Mouse (Mus musculus) 3T3-L1 (cell line): Measurements from ENCODE around the gene Fap.

Experiments used
- DNase-seq: peaks from one replicate; pipeline ENCODE4 v3.0.0-alpha.2; 2015; ENCODE audit warnings: low read depth, low spot score

Gene Fap

DNA sequence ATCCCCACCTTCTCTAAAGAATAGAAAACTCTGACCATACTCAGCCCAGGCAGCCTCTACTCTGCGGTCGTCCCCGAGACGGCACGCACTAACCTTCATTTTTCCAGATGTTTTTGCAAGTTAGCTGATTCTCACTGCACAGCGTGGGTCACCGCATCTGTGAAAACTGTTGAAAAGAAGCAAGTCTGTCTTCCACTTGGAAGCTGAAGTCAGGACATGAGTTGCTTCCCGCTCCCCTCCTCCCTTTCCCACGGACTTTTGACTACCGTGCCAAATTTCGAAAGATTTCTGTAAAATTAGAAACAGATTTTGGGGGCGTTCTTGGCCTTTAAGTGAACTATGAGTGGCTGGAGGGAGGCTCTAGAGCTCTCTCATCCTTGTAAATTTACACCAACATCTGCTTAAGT lies at the start of gene Fap:
Fap (minus strand) TSS at position 323 of the 407 bp plus-strand sequence.
- peak; percentile 28 for DNase-seq

- no peak for DNase-seq
Observed at GRCm38 (mm10) chr2:62623024-62623441, 49.2 kb upstream of the Fap start.

DNA sequence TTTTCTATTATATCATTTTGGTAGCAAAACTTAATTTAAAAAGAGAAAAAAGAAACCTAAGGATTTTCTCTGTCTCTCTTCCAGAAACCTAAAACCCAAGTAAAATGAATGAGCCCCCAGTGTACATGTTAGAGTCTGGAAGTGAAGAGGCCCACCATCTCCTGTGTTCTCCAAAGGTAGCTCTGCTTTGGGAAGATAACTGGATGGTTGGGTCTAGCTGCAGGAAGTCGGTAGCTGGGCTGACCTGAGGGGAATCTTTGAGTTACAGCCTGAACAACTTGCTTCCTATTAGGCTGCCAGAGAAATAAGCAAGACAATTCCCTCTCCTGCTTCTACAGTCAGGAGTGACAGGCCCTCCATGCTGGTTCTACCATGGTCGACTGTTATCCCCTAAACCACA lies 45.8 kb upstream of the Fap start:
- no peak for DNase-seq

- no peak for DNase-seq
Observed at GRCm38 (mm10) chr2:62618934-62619341, 45.1 kb upstream of the Fap start.

GRCm38 (mm10) chr2:62613133-62613532 lies 39.3 kb upstream of the Fap start:
- DNase-seq = no peak

DNA sequence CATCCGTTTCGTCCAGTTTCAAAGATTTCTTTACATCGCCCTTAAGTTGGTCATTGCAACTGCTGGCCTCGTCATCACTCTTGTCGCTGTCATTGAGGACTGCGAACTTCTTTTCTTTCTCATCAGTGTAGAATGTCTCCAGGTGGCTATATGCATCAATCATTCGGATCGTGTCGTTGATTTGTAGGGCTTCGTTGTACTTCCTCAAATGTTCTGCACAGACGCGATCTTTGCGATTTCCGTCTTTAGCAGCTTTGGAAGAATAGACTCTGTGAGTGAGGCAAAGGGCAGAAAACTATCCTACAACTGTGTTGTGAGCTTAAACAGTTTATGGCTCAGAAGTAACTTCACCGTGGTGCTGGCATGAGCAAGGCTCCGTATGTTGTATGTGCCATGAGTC lies 32.3 kb upstream of the Fap start:
- DNase-seq = no peak

DNA sequence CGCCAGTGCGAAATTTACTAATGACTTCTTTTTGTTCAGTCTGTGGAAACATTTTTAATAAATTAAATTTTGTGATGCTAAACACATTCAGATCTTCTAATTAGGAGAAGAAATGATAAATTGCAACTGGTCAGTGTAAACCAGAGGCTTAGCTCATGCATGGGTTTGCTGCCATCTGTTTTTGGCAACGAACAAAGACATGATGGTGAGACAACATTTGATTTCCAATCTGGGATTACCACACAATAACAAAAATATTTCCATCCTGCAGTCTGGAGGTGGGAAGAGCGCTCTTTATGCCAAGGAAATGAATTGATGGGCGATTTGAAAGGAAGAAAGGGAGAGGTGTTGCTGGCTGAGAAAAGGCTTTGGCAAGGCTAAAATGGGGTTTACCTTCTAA lies 29.7 kb upstream of the Fap start:
- DNase-seq = no peak

- DNase-seq = no peak
Observed at GRCm38 (mm10) chr2:62596586-62596985, 22.7 kb upstream of the Fap start.

- DNase-seq = no peak
Observed at GRCm38 (mm10) chr2:62594491-62594890, 20.6 kb upstream of the Fap start.

- no peak for DNase-seq
Observed at GRCm38 (mm10) chr2:62591555-62591954, 17.7 kb upstream of the Fap start.

- no peak for DNase-seq
Observed at GRCm38 (mm10) chr2:62589333-62589732, 15.5 kb upstream of the Fap start.

GRCm38 (mm10) chr2:62585769-62586168 lies 11.9 kb upstream of the Fap start:
- DNase-seq = no peak

GRCm38 (mm10) chr2:62574962-62575361 lies 1.1 kb upstream of the Fap start:
- no peak for DNase-seq

GRCm38 (mm10) chr2:62574250-62574649 lies 375 bp upstream of the Fap start:
- DNase-seq = no peak

DNA sequence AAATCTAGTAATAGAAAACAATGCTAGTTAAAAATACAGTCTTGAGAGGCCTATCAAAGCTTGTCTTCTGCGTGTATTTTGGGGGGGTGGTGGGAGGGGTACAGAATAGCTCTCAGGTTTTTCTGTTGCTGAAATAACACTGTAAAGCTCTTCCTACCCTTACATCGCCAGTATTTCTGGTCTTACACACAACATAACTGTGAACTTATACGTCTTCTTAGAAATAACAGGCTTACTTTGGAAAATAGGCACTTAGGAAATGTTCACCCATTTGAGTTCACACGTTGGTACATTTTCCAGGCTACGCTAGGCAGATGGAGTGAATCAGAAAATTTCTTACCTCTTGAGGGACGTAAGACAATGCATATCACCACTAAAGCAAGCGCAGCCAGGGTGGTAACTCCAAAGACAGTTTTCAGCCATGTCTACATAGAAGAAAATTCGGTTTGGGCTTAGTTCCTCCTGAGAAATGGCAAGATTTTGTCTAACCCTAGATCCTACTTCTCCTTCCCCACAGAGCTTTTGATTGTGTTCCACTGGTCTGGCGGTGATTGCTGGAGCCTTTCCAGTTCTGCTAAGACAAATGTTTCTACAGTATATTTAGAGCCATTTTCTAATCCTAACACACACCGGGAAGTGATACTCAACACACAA lies 649 bp downstream of the Fap start:
- DNase-seq = no peak

DNA sequence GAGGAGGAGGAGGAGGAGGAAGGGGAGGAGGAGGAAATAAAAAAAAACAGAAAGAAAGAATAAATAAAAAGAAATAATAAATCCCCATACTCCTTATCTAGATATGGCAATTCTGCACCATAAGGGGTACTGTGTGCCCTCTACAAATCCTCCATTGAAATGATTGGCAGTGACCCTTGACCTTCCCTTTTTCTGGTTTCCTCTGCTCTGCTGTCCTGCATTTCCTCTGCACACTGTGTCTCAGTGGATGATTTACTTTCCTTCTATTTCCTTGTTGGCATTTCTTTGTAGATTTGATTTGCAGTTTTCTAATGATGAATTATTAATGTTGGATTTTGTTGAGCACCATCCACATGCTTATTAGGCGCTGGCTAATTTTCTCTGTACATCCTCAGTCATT lies 9.2 kb downstream of the Fap start:
- DNase-seq = no peak

DNA sequence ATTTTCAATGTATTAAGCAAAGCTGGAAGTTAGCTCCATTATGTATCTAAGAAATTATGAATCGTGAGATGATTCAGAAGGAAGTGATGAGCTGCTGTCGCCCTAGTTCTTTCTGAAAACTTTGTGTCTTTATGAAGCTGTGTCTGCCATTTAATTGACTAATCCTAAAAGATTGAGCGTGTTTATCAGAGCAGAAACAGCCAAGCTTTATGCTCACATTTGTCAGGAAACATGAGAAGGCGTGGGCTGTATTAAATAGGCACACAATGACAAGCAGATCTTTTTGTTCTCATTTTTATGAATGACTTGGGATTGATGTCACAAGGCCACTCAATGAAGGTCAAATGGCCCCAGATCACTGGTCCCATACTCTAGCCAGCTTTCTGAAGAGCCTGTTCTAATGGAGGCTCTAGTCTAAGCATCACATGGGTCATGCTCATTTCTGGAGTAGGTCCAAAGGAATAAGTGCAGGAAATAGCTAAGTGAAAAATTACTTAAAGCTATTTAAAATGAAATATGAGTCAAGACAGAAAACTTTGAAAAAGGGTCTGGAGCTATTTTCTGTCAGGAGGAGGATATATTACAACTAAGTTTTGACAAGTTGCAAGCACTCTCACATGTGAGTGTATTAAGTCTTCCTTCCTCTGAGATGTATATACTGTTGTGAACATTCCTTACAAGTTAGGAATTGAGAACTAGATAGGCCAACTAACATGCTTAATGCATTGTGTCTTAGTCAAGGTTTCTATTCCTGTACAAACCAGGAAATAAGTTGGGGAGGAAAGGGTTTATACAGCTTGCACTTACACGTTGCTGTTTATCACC lies 11.0 kb downstream of the Fap start:
- no peak for DNase-seq

GRCm38 (mm10) chr2:62557417-62557816 lies 16.5 kb downstream of the Fap start:
- no peak for DNase-seq

GRCm38 (mm10) chr2:62556349-62556748 lies 17.5 kb downstream of the Fap start:
- no peak for DNase-seq

DNA sequence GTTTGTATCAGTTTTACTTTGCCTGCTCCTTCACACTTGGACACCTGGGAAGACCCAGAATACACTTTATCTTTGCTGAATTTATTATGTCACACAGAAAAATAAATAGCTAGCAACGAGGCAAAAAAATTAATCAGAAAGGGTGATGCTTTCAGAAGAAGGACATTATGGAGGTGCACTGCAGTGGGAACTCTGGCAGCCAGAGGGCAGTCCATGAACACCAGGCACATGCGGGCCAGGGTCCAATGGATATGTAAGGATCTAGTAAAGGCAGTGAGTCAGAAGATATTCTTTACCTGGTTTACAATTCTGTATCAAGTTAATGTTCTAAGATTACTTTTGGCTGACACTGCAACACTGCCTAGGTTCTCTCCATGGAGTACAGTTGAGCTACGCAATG lies 24.2 kb downstream of the Fap start:
- no peak for DNase-seq

GRCm38 (mm10) chr2:62549131-62549530 lies 24.7 kb downstream of the Fap start:
- DNase-seq = no peak

- DNase-seq = no peak
Observed at GRCm38 (mm10) chr2:62548104-62548503, 25.8 kb downstream of the Fap start.

DNA sequence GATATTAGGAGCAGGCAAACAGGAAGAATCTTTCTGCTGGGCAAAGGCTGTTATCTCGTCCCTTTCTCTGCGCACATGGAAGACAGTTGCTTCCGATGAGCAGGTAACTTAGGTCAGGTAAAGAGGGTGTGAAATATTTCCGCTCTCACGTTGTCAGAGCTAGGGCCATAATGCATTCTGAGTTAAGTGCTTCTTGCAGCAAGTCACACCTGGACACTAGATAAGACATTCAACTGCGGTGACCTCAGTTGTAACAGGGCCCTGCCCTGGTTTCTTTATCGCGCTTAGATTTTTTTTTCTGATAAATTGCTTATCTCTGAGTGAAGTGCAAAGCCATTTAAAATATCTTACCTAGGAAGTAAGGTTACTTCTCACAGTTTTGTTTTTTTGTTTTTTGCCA lies 38.4 kb downstream of the Fap start:
- DNase-seq = no peak
